Mouse (Mus musculus) cerebellum, postnatal 25 days (tissue): Measurements from ENCODE around the gene Catsper4.

Experiments used
- DNase-seq, 2 experiments: peaks; one replicate each; pipeline ENCODE4 v3.0.0; 2021; ENCODE audit warnings: mixed read lengths in 2 of 2

The Catsper4 gene

DNA sequence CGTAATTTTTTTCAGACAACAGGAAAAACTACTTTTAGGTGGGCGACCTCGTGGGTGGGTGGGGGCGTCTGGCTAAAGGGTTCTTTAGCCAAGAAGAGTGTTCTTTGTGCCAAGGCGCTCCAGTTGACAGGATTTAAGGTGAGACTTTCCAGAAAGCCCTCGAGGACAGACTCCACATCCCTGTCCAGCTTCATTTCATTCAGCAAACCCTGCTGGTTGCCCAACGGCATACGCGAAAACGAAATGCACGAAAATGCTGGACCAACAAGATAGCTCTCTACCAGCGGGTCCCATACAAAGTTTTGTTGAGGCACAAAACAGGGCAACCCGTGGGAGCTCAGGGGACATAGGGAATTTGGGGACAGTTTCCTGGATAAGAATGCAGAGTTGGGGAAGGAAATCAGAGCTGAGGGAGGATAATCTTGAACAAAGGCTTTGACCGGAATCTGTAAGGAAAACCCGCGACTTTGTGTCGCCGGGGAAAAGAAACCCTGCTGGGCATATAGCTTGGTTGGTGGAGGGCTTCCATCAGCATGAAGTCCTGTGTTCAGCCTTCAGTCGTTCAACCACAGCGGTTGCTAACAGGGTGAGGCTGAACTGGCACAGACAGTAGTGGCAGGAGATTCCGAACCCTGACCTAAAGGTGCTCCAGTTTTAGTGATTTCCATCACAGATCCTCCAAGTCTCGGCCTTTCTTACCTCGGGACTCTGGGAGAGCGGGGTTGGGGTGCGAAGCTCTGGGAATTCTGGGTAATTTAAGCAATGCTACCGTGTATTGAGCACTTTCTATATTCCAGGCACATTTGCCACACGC, 23.1 kb upstream of the Catsper4 start:
- DNase-seq, result no peak

DNA sequence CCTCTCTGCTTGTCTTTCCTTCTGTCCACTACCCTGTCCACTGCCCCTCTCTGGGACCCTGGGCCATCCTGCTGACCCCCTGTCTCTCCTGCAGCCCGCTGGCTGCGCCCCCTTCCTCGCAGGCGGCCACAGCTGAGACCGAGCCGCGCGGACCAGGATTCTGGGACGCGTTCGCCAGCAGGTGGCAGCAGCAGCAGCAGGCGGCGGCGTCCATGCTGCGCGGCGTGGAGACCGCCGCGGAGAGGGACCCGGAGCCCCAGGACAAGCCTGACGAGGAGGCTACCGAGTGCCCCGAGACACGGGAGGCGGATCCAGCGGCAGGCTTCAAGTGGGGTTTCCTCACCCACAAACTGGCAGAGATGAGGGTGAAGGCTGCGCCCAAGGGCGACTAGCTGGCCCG, 22.5 kb upstream of the Catsper4 start:
- DNase-seq, result peak; percentile 74 to 84

- DNase-seq, result peak; percentile 26 to 45
These were observed 19.6 kb upstream of the Catsper4 start, which contains the start of gene Gm30191 for GRCm38 (mm10) chr4:134246719-134247258. Gene Gm30191, plus strand, starts transcription at chr4:134246935.

- no peak for DNase-seq
These were observed 19.1 kb upstream of the Catsper4 start for GRCm38 (mm10) chr4:134246256-134246655.

- DNase-seq, result peak; percentile 96 to 98
These were observed 18.1 kb upstream of the Catsper4 start, which contains the start of gene Zfp593 for GRCm38 (mm10) chr4:134245148-134245843. Gene Zfp593, minus strand, starts transcription at chr4:134245592.

- no peak for DNase-seq
These were observed 16.5 kb upstream of the Catsper4 start, which contains the start of gene E130218I03Rik for GRCm38 (mm10) chr4:134243516-134244250. Gene E130218I03Rik, plus strand, starts transcription at chr4:134243662.

DNA sequence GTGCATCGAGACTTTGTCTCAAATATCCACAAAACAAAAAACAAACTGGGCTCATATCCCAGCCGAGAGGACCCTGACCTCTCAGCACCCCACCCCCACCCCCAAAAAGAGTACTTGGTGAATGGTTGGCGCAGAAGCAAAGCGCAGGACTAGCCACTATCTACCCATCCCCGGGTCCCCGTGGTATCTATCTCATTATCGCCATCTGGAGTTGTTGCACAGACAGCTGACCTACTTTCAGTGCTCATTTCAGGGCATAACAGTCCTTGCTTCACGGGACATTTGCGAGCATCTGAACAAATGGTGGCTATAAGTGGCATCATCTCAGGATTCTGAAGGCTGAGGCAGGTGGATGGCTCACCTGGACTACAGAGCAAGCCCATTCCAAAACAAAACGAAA, 11.5 kb upstream of the Catsper4 start:
- DNase-seq, result peak in 1 of 2 experiments; percentile 30

DNA sequence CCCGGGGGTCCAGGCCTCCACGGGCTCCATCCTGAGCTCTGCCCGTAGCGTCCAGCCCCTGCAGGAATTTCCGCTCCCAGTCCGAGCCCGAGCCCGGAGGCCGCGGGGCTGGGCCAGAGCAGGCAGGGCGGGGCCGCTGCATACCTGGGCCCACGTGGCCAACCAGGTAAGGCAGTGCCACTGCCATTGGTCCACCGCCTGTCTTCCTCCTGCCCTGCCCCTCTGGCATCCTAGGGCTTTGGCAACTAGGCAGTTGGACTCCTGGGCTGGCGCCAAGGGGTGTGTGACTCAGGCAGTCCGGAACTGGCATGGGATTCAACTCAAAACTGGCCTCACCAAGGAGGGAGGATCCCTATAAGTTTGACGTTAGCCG, 11.1 kb upstream of the Catsper4 start, which contains the start of gene Cnksr1:
TSS of gene Cnksr1 (minus strand) at position 121 of the 373 bp plus-strand sequence.
- DNase-seq, result peak; percentile 76 to 89

DNA sequence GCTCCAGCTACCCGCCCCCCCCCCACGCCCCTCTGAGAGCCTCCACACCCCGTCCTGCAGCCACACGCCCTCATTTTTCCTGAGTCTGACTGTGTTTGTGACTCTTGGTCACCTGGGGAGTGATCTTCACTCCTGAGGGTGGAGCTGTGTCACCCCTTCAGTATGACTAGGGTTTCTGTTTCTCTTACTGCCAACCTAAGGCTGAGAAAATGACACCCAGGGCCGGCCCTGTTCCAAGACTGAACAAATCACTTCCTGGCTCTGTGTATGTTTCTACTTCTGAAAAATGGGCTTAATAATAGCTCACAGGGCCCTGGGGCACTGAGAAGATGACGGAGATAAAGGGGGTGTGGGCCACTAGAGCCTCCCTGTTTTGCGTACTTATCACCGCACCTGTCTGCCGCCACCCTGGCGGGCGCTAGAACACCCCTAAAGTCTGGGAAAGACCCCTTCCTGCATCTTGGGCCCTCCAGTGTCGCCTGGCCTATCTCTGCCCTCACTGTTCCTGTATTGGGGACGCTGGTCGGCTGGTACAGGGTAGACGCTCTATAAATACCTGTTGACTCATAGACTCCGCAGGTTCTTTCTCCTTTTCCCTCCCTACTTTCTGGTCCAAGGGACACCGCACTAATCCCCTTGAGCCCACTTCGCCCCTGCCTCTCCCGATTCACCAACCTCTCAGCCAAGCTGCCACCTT, 10.5 kb upstream of the Catsper4 start:
- no peak for DNase-seq

DNA sequence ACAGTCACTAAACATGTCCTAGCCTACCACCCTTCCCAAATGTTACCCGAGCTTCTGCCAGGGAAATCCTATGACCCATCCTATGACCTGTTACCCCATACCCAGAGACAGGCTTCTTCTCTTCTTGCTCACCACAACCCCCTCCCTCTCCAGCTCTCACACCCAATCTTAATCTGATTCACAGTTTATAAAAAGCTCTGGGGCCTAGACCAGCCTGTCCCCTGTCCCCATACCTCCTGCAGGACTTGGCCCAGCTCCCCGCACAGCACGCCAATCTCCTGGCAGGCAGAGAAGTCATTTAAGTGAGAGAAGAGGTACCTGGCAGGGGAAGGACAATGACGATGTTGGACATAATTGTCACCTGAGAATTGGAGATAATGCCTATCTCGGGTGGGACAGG, 7.7 kb upstream of the Catsper4 start:
- no peak for DNase-seq

DNA sequence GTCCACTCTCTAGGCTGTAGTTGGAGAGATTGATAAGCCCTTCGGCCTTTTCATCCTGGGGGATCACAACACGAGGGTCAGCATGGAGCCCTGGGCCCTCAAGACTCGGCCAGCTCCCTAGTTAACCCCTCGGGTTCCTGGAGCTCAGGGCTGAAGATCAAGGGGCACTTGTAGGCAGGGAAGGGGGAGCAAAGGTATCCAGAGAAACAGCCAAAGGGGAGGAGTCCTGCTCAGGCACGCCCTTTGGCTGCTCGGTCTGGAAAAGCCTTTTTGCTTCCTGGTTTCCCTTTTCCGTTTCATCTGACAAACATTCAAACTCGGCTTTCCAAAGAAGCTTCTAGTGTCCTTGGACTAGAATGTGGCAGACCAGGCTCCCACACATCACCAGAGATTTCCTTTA, 3.2 kb upstream of the Catsper4 start:
- no peak for DNase-seq

GRCm38 (mm10) chr4:134222793-134223600, 4.2 kb downstream of the Catsper4 start:
- DNase-seq, result no peak

- DNase-seq, result no peak
These were observed 20.6 kb downstream of the Catsper4 start for GRCm38 (mm10) chr4:134206488-134207053.

DNA sequence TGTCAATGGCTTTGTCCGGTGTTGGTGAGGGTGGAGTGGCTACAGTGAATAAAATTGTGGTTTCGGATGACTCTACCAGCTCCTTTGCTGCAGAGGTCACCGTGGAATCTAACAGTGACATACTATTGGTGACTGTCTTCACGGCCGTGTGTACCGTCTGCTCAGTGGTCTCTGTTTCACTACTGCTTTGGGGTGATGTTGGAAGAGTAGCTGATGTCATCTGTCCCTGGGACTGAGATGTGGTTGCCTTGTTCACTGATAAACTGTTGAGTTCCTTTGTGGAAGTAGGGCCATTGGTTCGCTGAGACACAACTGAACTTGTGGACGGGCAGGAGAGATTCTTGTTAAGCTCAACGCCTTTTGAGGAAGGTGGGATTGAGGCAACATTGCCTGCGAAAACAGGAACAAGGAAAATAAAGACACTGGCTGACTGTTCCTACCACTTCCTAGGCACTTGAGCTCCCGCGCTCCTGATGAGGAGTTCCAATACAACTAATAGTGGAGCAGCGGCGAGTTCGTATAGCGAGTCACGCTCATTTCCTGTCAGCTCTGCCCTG, 23.8 kb downstream of the Catsper4 start:
- no peak for DNase-seq

GRCm38 (mm10) chr4:134202904-134203303, 24.3 kb downstream of the Catsper4 start, which contains the start of gene Gm7534:
Gene Gm7534, minus strand, starts transcription at chr4:134203004.
- no peak for DNase-seq

GRCm38 (mm10) chr4:134199371-134199770, 27.8 kb downstream of the Catsper4 start:
- DNase-seq, result no peak

DNA sequence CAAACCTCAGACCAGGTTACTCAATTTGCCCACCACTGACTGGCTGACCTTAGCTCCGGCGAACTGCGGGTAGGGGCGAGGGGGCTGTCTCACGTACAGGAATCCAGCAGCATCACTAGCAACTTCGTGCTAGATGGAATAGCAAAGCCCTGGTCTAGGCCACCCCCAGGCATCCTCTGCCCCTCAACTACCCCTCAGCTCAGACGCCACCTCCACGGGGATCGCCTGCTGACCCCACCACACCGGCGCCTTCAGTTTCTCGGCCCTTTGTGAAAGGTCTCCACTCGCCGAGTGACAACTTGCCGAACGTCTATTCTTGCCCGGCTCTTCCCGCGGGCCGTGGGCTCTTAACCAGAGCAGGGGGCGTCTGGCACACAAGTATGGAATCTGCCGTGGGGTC, 40.9 kb downstream of the Catsper4 start:
- DNase-seq, result no peak

DNA sequence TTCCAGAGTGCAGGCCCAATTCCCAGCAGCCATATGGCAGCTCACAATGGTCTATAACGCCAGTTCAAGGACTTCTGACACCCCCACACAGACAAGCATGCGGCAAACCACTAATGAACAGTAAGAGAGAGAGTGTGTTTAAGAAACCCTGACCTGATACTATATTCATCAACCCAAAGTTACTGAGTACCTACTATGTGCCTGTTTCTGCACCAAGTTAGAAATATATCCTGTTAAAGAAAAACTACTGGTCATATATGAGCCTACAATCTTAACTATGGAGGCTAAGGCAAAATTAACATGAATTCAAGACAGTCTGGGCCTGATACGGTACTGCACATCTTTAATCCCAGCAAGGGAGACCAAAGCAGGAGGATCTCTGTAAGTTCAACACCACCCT, 41.6 kb downstream of the Catsper4 start:
- DNase-seq, result peak in 1 of 2 experiments; percentile 14

DNA sequence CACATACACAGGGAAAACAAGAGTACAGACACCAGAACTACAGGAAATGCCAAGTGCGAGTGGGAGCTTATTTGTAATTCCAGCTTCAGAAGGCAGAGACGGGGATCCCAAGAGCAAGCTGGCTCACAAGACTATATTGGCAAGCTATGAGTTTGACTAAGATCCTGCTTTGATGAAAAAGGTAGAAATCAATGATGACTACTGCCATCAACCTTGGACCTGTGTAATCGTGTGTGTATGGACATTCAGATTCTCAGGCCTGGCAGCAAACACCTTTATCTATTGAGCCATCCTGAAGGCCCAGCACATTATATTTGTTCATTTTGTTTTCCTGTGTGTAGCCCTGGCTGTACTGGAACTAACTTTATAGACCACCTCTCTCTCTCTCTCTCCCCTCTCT, 43.5 kb downstream of the Catsper4 start:
- DNase-seq, result no peak

- no peak for DNase-seq
These were observed 45.4 kb downstream of the Catsper4 start for GRCm38 (mm10) chr4:134181825-134182224.

DNA sequence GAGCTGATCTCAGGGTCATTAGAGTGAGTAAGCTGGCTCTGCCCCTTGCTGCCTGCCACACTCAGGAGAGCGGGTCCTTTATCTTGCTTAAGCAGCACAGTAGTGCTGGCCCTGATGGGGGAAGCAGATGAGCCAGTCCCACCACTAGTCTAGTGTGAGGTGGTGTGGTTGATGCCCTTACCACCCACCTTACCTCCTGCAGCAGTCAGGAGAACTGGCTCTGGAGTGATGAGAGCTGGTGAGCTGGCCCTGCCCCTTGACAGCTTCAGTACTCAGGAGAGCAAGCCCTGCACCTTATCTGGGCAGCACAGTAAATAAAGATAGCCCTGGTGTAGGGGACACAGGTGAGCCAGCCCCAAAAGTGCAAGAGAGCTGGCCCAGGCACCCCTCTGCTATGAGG, 46.1 kb downstream of the Catsper4 start:
- no peak for DNase-seq
